Mouse (Mus musculus) cerebellum, adult 2 months (tissue): Measurements from ENCODE around the gene Gabrg3.

Experiments used
- CTCF ChIP-seq: fragments of 200-500 bp; IDR thresholded peaks from 2 replicates; pipeline ENCODE4 v1.5.1; 2011; ENCODE audit warnings: low read depth, mild to moderate bottlenecking, control low read depth, low read length, moderate library complexity, borderline replicate concordance; ENCODE audit not compliant: insufficient read depth
- POLR2A ChIP-seq: fragments of 200-500 bp; IDR thresholded peaks from 2 replicates; pipeline ENCODE4 v1.6.1; 2011; ENCODE audit warnings: low read length, control low read depth, borderline replicate concordance; ENCODE audit not compliant: insufficient read depth

DNA sequence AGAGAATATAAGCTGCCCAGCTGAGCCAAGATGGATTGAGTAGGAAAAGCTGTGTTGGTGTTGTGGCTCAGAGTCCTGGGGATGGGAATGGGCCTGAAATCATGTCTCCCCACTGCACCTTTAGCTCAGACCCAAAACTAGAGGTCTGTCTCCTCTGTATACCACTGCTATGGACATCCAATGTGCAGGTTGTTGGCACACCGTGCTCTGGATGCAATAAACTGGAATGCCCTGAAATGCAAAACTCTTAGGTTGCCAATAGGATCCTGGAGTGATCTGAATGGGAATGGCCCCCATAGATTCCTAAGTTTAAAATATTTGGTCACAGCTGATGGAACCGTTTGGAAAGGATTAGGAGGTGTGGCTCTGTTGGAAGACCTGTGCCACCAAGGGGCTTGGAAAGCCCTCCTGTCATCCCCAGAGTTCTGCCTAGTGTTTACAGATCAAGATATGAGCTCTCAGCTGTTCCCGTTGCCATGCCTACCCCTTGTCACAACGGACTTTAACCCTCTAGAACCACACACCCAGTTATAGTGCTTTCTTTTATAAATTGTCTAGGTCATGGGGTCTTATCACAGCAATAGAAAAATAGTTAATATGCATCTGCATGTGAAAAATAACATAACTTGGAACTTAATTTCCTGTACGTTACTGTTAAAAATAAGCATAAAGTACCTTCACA, 128.0 kb downstream of the Gabrg3 start:
- TF ChIP-seq CTCF (no peak), POLR2A (no peak)
